Mouse (Mus musculus) kidney, adult 2 months (tissue): ENCODE results near the gene Naxd. TPM values are rescaled to one million over a fixed set of nuclear protein-coding genes. Genes with fewer than 3 reads are reported as not detected.
A peak's percentile ranks its signal among the peaks of the same experiment; 100 is the strongest.

Experiments used
- DNase-seq: peaks from one replicate; pipeline ENCODE4 v3.0.0; 2021
- H3K27ac ChIP-seq: fragments of 200-500 bp; 2 replicates; pipeline ENCODE4 v1.5.1; 2012; ENCODE audit warnings: low read depth, low read length, control low read depth, inconsistent platforms; ENCODE audit not compliant: insufficient read depth
- H3K27me3 ChIP-seq: fragments of 200-500 bp; replicated peaks from 2 replicates; pipeline ENCODE4 v1.6.1; 2012; ENCODE audit warnings: mild to moderate bottlenecking, moderate library complexity, low read length, inconsistent platforms; ENCODE audit not compliant: control insufficient read depth, insufficient read depth
- H3K36me3 ChIP-seq: fragments of 200-500 bp; 2 replicates; pipeline ENCODE4 v1.6.1; 2012; ENCODE audit warnings: mild to moderate bottlenecking, moderate library complexity, low read length, inconsistent platforms; ENCODE audit not compliant: control insufficient read depth, insufficient read depth
- H3K4me1 ChIP-seq: fragments of 200-500 bp; 2 replicates; pipeline ENCODE4 v1.6.1; 2011; ENCODE audit warnings: low read length; ENCODE audit not compliant: control insufficient read depth, insufficient read depth
- H3K4me3 ChIP-seq: fragments of 200-500 bp; 2 replicates; pipeline ENCODE4 v1.5.1; 2011; ENCODE audit warnings: mild to moderate bottlenecking, low read depth, low read length, control low read depth; ENCODE audit not compliant: insufficient read depth
- CTCF ChIP-seq: fragments of 200-500 bp; conservative IDR thresholded peaks from 2 replicates; pipeline ENCODE4 v1.5.1; 2011; ENCODE audit warnings: low read depth, mild to moderate bottlenecking, control low read depth, low read length, moderate library complexity, mixed read lengths; ENCODE audit not compliant: insufficient read depth, insufficient read length
- POLR2A ChIP-seq: fragments of 200-500 bp; IDR thresholded peaks from one replicate; pipeline ENCODE4 v1.6.1; 2011; ENCODE audit warnings: low read depth, low read length, control low read depth
- WGBS: fragments of 180-500 bp; shearing (Covaris S2); methylation state at CpG from one replicate; pipeline ENCODE4 v1.1.7; 2018; 5-methylcytosine and 5-hydroxymethylcytosine counted together
- polyA plus RNA-seq: library from polyadenylated mRNA; depleted of rRNA; stranded (reverse); fragments of >200 nt; gene quantifications from 2 replicates; pipeline ENCODE4 v1.2.3, GENCODE M21; 2012

The Naxd gene
- polyA plus RNA-seq, 1 experiment = 111 TPM

DNA sequence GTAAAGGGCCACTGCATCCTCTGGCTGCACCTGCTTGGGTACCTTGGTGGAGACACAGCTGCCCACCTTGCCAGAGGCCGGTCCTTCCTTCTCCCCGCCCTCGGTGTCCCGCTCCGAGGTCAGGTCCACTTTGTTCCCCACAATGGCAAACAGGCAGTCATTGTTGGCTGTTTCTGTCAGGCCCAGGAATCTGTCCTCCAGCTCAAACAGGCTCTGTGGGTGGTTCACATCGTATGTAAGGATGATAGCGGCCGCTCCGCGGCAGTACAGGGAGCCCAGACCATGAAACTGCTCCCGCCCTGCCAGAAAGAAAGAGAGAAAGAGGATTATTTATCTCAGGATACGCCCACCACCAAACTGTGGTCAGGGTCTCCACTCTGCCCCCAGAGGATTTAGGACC, 43.1 kb upstream of the Naxd start:
- Histone ChIP-seq H3K4me1 (peaks cover 42% of the 10 kb centered on the region), H3K27ac (no peak overlapping the region), H3K4me3 (no peak overlapping the region), H3K36me3 (no peaks in the 10 kb centered on the region; the same call in 1 of the 2 replicates), H3K27me3 (no peaks in the 10 kb centered on the region)
- TF ChIP-seq POLR2A = no peak
- no peak for TF ChIP-seq CTCF
- no peak for DNase-seq
- 75% methylated on average over 12 of the region's 12 CpGs for WGBS

DNA sequence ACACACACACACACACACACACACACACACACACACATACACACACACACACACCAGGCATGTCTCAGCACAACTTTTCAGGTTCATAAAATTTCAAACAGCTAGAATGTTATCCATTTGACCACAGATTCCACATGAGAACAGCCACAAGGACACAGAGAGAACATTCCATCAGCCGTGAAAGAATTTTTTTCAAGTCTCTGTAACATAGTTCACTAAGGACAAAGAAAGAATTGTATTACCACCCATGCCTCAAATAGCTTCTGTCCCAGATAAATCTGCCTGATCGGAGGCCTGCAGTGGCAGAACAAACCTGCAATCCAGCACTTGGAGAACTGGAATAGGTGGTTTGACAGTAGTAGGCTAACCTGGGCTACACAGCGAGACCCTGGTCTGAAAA, 40.0 kb upstream of the Naxd start:
- no peaks in the 10 kb centered on the region for H3K27me3 ChIP-seq
- 49% methylated on average over 3 of the region's 3 CpGs for WGBS
- no peaks in the 10 kb centered on the region; the same call in 1 of the 2 replicates for H3K36me3 ChIP-seq
- H3K4me3 ChIP-seq = no peak overlapping the region
- H3K4me1 ChIP-seq = peaks cover 50% of the 10 kb centered on the region
- TF ChIP-seq POLR2A (no peak), CTCF (no peak)
- peak; percentile 44 for DNase-seq
- H3K27ac ChIP-seq = peak overlapping the region; percentile 86

DNA sequence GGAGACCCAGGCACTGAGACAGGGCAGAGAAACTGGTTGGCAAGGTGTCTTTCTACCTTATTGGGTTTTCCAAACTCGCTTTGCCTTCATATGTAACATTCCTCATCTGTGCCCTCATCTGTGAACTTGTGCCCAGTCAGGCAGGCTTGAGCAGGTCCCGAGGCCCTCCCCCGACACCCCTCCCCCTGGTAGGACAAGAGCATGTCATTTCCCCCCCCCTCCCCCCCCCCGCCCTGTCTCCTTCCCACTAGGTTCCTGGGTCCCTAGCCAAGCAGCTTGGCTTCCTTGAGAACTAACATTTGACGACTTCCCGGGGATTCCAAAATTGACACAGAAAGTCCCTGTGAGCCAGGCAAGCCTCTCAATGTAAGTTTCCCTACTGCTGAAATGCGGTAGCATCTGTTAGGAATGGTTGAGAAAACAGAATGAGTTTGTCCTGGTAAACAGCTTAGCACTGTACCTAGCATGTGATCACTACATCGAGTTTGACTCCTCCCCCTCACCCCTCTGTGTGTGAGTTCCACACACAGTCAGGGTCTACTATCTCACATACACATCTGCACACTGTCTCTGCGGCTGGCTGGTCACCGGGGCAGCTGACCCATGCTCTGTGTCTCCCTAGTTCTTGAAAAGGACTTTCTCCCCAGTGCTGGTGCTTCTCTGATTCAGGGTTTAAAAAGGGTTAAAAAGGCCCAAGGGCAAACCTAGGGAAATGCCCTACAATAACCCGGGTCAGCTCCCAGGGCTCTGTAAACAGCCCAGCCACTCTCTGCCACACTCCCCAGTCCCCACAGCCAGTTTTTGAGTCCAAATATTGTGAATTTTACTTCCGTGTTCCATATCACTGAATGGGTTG, 39.1 kb upstream of the Naxd start:
- H3K4me1 ChIP-seq = peaks cover 54% of the 10 kb centered on the region
- DNase-seq = peak; percentile 69
- 14% methylated on average over 12 of the region's 12 CpGs for WGBS

DNA sequence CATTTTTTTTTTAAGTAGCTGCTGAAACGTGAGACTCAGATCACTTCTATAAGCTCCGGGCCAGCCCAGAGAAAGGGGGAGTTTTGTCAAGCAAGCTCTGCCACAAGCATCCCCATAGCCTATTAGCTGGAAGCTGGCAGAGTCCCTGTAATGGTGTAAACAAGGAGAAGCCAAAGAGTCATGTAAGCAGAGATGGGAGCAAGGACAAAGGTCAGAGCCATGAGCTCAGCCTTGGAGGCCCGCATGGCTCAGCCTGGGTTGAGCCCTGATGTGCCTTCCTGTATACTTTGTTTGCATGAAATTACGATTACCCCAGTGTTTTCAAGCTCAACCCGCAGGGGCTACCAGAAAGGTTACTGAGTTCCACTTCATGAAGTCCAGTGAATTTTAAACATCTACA, 38.3 kb upstream of the Naxd start:
- Histone ChIP-seq H3K27ac (peak overlapping the region; percentile 98), H3K27me3 (no peaks in the 10 kb centered on the region), H3K36me3 (no peaks in the 10 kb centered on the region), H3K4me3 (no peak overlapping the region), H3K4me1 (peaks cover 62% of the 10 kb centered on the region)
- WGBS = 15% methylated on average over 5 of the region's 5 CpGs
- DNase-seq = peak; percentile 85
- no peak for TF ChIP-seq POLR2A
- no peak for TF ChIP-seq CTCF

More for the DNA sequence above, 39.1 kb upstream of the Naxd start:
- no peaks in the 10 kb centered on the region for H3K27me3 ChIP-seq
- TF ChIP-seq CTCF (no peak), POLR2A (no peak)
- H3K36me3 ChIP-seq = no peaks in the 10 kb centered on the region; the same call in 1 of the 2 replicates
- no peak overlapping the region for H3K4me3 ChIP-seq
- peak overlapping the region; percentile 98 for H3K27ac ChIP-seq

DNA sequence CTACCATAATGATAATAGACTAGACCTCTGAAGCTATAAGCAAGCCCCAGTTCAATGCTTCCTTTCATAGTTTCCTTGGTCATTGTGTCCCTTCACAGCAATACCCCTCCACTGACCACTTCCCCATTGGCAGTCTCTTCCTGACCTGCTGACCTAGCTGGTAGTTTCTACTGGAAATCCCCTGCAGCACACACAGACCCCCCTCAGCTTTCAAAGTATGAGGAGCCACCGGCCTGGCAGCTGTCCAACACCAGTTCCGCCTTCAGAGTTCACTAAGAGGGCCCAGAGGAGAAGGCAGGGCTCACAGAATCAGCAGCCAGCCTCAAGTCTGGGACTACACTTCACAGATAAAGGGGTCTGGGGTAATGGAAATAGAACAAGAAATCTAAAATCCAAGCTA, 36.4 kb upstream of the Naxd start:
- WGBS = 7% methylated on average over 2 of the region's 2 CpGs
- Histone ChIP-seq H3K4me3 (no peak overlapping the region), H3K27me3 (no peaks in the 10 kb centered on the region), H3K4me1 (peaks cover 72% of the 10 kb centered on the region), H3K36me3 (no peaks in the 10 kb centered on the region), H3K27ac (peak overlapping the region; percentile 38; the same call in 1 of the 2 replicates)
- DNase-seq = peak; percentile 72
- no peak for TF ChIP-seq POLR2A
- no peak for TF ChIP-seq CTCF

DNA sequence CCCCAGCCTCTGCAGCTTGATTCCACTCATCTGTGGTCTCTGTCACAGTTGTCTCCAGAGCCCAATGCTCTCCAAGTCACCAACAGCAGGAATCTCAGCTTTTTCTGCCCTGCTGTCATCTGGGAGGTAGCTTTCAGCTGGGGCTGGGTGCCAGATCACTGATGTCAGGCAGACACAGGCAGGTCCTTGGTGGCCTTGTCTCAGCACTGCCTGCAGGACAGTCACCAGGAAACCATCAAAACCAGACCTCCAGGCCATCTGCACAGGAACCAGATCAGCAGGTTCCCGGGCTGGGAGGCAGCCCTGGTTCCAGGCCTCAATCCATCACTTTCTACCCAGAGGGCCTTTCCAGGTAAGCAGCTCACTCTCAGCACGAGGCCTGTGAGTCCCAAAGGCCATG, 35.5 kb upstream of the Naxd start:
- no peaks in the 10 kb centered on the region for H3K36me3 ChIP-seq
- no peak for TF ChIP-seq CTCF
- no peak for TF ChIP-seq POLR2A
- no peak overlapping the region for H3K4me3 ChIP-seq
- H3K4me1 ChIP-seq = peaks cover 71% of the 10 kb centered on the region
- H3K27me3 ChIP-seq = no peaks in the 10 kb centered on the region
- H3K27ac ChIP-seq = 0 out of 2 replicates have a peak overlapping the region, but pooled peaks have one; percentile 15
- peak; percentile 34 for DNase-seq
- 40% methylated on average over 2 of the region's 2 CpGs for WGBS

DNA sequence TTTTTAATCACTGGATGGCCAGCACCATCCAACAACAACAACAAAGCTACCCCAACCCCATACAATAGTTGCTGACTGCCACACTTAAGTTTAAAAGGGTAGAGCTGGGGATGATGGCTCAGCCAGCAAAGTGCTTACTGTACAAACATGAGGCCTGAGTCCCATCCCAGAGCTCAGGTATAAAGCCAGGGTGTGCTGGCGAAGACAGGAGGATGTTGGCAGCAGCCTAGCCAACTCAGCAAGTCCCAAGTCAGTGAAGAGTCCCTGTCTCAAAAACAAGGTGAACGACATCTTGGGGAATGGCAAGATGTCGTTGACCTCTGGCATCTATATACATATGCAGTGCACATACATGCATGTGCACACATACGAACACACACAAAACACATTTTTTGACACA, 34.7 kb upstream of the Naxd start:
- peak; percentile 58 for DNase-seq
- Histone ChIP-seq H3K4me1 (peaks cover 66% of the 10 kb centered on the region), H3K4me3 (no peak overlapping the region), H3K27me3 (no peaks in the 10 kb centered on the region), H3K27ac (peak overlapping the region; percentile 53), H3K36me3 (peaks cover 2% of the 10 kb centered on the region; the same call in 1 of the 2 replicates)
- WGBS = 78% methylated on average over 4 of the region's 4 CpGs
- no peak for TF ChIP-seq POLR2A
- TF ChIP-seq CTCF = no peak
